Mouse (Mus musculus) embryonic facial prominence, embryonic 10.5 days (tissue): ENCODE data around the gene Clec12a. TPM values are rescaled to one million over a fixed set of nuclear protein-coding genes. Genes with fewer than 3 reads are reported as not detected.

Experiments used
- polyA plus RNA-seq: library from polyadenylated mRNA; unstranded; fragments of >200 nt; fragmentation: Nextera tagmentation; extraction: Ambion mirVana; gene quantifications from 2 replicates; pipeline ENCODE4 v1.2.1, GENCODE M21; 2016

The Clec12a gene
- polyA plus RNA-seq, 1 experiment from 2014 or later = 0.40 TPM

Other genes with a start within 250 kb of the Clec12a start
- gene Clec2e, start 241.8 kb upstream of the Clec12a start, polyA plus RNA-seq = not detected in 2 replicates
- gene Clec2d, start 162.1 kb upstream of the Clec12a start, polyA plus RNA-seq = not detected in 2 replicates
- gene Cd69, start 67.3 kb upstream of the Clec12a start, polyA plus RNA-seq = not detected in 2 replicates
- not detected in 2 replicates for gene 4922502D21Rik, start 10.9 kb upstream of the Clec12a start, polyA plus RNA-seq
- gene Clec12b, start 43.2 kb downstream of the Clec12a start, polyA plus RNA-seq = not detected in 2 replicates
- 12.7 and 13.3 TPM in 2 replicates for gene Clec1b, start 54.6 kb downstream of the Clec12a start, polyA plus RNA-seq
- 0.19 and 0.50 TPM in 2 replicates for gene Clec9a, start 66.2 kb downstream of the Clec12a start, polyA plus RNA-seq
- 0.82 and 0.89 TPM in 2 replicates for gene Clec1a, start 109.3 kb downstream of the Clec12a start, polyA plus RNA-seq
- gene Olr1, start 164.5 kb downstream of the Clec12a start, polyA plus RNA-seq = 0.06 TPM in 1 of 2 replicates, not detected in the other
- gene Tmem52b, start 169.9 kb downstream of the Clec12a start, polyA plus RNA-seq = not detected in 2 replicates
- gene Gabarapl1, start 190.5 kb downstream of the Clec12a start, polyA plus RNA-seq = 44.9 and 46.5 TPM in 2 replicates
- not detected in 2 replicates for gene Klre1, start 235.2 kb downstream of the Clec12a start, polyA plus RNA-seq
- gene Klrd1, start 249.1 kb downstream of the Clec12a start, polyA plus RNA-seq = not detected in 2 replicates